Mouse (Mus musculus) stomach, embryonic 16.5 days (tissue): ENCODE measurements around the gene Tent2. TPM values are rescaled to one million over a fixed set of nuclear protein-coding genes. Genes with fewer than 3 reads are reported as not detected.
A peak's percentile ranks its signal among the peaks of the same experiment; 100 is the strongest.

ENCODE experiments used
- ATAC-seq: fragments of 200-750 bp; cut with Nextera tagmentation; 2 replicates; pipeline ENCODE4 v1.8.0; 2017; ENCODE audit warnings: moderate number of reproducible peaks, moderate TSS enrichment; ENCODE audit not compliant: insufficient read depth, low FRiP score
- H3K27ac ChIP-seq: fragments of 300-500 bp; sonication (generic); 2 replicates; pipeline ENCODE4 v1.5.1; 2014; ENCODE audit warnings: low read length
- H3K27me3 ChIP-seq: fragments of 300-500 bp; sonication (generic); 2 replicates; pipeline ENCODE4 v1.6.1; 2014; ENCODE audit warnings: low read length, control low read depth, mixed read lengths; ENCODE audit not compliant: control insufficient read depth, insufficient read depth
- H3K36me3 ChIP-seq: fragments of 300-500 bp; sonication (generic); 2 replicates; pipeline ENCODE4 v1.6.1; 2014; ENCODE audit warnings: low read length; ENCODE audit not compliant: control insufficient read depth, insufficient read depth
- H3K4me1 ChIP-seq: fragments of 300-500 bp; sonication (generic); 2 replicates; pipeline ENCODE4 v1.6.1; 2014; ENCODE audit warnings: low read length, control low read depth, mixed read lengths; ENCODE audit not compliant: control insufficient read depth, insufficient read depth
- H3K4me2 ChIP-seq: fragments of 300-500 bp; sonication (generic); 2 replicates; pipeline ENCODE4 v1.6.1; 2014; ENCODE audit warnings: low read depth, low read length, mixed read lengths
- H3K4me3 ChIP-seq: fragments of 300-500 bp; sonication (generic); replicated peaks from 2 replicates; pipeline ENCODE4 v1.5.1; 2014; ENCODE audit warnings: mild to moderate bottlenecking, low read length
- H3K9ac ChIP-seq: fragments of 300-500 bp; sonication (generic); 2 replicates; pipeline ENCODE4 v1.6.1; 2014; ENCODE audit warnings: low read length
- H3K9me3 ChIP-seq: fragments of 300-500 bp; sonication (generic); replicated peaks from 2 replicates; pipeline ENCODE4 v1.6.1; 2016; ENCODE audit warnings: low read length, control low read depth; ENCODE audit not compliant: control insufficient read depth
- WGBS: fragments of 180-500 bp; shearing (Covaris S2); extraction: QIAGEN DNeasy Blood & Tissue Kit; methylation state at CpG from one replicate; pipeline ENCODE4 v1.1.7; 2014; 5-methylcytosine and 5-hydroxymethylcytosine counted together
- polyA plus RNA-seq: library from polyadenylated mRNA; unstranded; fragments of >200 nt; fragmentation: Nextera tagmentation; extraction: Ambion mirVana; gene quantifications from 2 replicates; pipeline ENCODE4 v1.2.1, GENCODE M21; 2015

Tent2 gene
- polyA plus RNA-seq, 1 experiment from 2014 or later = 48.6 TPM

GRCm38 (mm10) chr13:93162456-93162855 lies 29.7 kb downstream of the Tent2 start:
- Histone ChIP-seq H3K4me1 (no peaks in the 10 kb centered on the region), H3K36me3 (peaks cover 10% of the 10 kb centered on the region), H3K4me3 (no peak overlapping the region), H3K4me2 (no peak overlapping the region), H3K27ac (no peak overlapping the region), H3K27me3 (no peaks in the 10 kb centered on the region), H3K9me3 (no peaks in the 10 kb centered on the region), H3K9ac (no peak overlapping the region)
- no peak for ATAC-seq

GRCm38 (mm10) chr13:93158261-93158660 lies 33.9 kb downstream of the Tent2 start:
- Histone ChIP-seq H3K27ac (no peak overlapping the region), H3K4me2 (no peak overlapping the region), H3K4me3 (no peak overlapping the region), H3K36me3 (peaks cover 9% of the 10 kb centered on the region), H3K9ac (no peak overlapping the region), H3K9me3 (no peaks in the 10 kb centered on the region), H3K27me3 (no peaks in the 10 kb centered on the region), H3K4me1 (no peaks in the 10 kb centered on the region)
- no peak for ATAC-seq
- 91% methylated on average over 6 of the region's 6 CpGs for WGBS

- no peak overlapping the region for H3K27ac ChIP-seq
- WGBS = 81% methylated on average over 1 of the region's 1 CpGs
- 0 out of 2 replicates have a peak, but pooled peaks cover 4% of the 10 kb centered on the region for H3K36me3 ChIP-seq
- no peaks in the 10 kb centered on the region for H3K9me3 ChIP-seq
- no peaks in the 10 kb centered on the region for H3K27me3 ChIP-seq
- H3K4me3 ChIP-seq = no peak overlapping the region
- H3K4me2 ChIP-seq = no peak overlapping the region
- no peak overlapping the region for H3K9ac ChIP-seq
- no peak for ATAC-seq
- no peaks in the 10 kb centered on the region for H3K4me1 ChIP-seq
Measured at GRCm38 (mm10) chr13:93153280-93153679, 38.9 kb downstream of the Tent2 start.

- 2% methylated on average over 44 of the region's 45 CpGs for WGBS
- Histone ChIP-seq H3K4me3 (peak within 1 kb of the TSS; percentile 64), H3K4me2 (peak within 1 kb of the TSS; percentile 98), H3K9ac (peak within 1 kb of the TSS; percentile 76), H3K4me1 (peaks cover 15% of the 10 kb centered on the region), H3K36me3 (no peaks in the 10 kb centered on the region), H3K27me3 (no peaks in the 10 kb centered on the region), H3K27ac (peak within 1 kb of the TSS; percentile 81), H3K9me3 (no peaks in the 10 kb centered on the region)
- peak; percentile 92 for ATAC-seq
Measured at GRCm38 (mm10) chr13:93144336-93145167, 47.6 kb downstream of the Tent2 start, which contains the start of gene Cmya5. Cmya5 (minus strand) TSS chr13:93144724.

GRCm38 (mm10) chr13:93143819-93144283 lies 48.3 kb downstream of the Tent2 start:
- peak overlapping the region; percentile 98 for H3K4me2 ChIP-seq
- H3K4me1 ChIP-seq = peaks cover 15% of the 10 kb centered on the region
- ATAC-seq = peak; percentile 65; the same call in 1 of the 2 replicates
- H3K27ac ChIP-seq = peak overlapping the region; percentile 81
- WGBS = 11% methylated on average over 11 of the region's 11 CpGs
- no peaks in the 10 kb centered on the region for H3K36me3 ChIP-seq
- H3K27me3 ChIP-seq = no peaks in the 10 kb centered on the region
- H3K9ac ChIP-seq = peak overlapping the region; percentile 76
- no peaks in the 10 kb centered on the region for H3K9me3 ChIP-seq
- H3K4me3 ChIP-seq = peak overlapping the region; percentile 64

- H3K4me3 ChIP-seq = no peak overlapping the region
- H3K36me3 ChIP-seq = no peaks in the 10 kb centered on the region
- peaks cover 15% of the 10 kb centered on the region for H3K4me1 ChIP-seq
- H3K9me3 ChIP-seq = no peaks in the 10 kb centered on the region
- no peak for ATAC-seq
- WGBS = 94% methylated on average over 6 of the region's 6 CpGs
- H3K27me3 ChIP-seq = no peaks in the 10 kb centered on the region
- H3K4me2 ChIP-seq = no peak overlapping the region
- H3K9ac ChIP-seq = no peak overlapping the region
- H3K27ac ChIP-seq = no peak overlapping the region
Measured at GRCm38 (mm10) chr13:93141184-93141583, 51.0 kb downstream of the Tent2 start.

GRCm38 (mm10) chr13:93138059-93138458 lies 54.1 kb downstream of the Tent2 start:
- no peak overlapping the region for H3K27ac ChIP-seq
- ATAC-seq = no peak

GRCm38 (mm10) chr13:93137098-93137497 lies 55.1 kb downstream of the Tent2 start:
- 92% methylated on average over 7 of the region's 7 CpGs for WGBS
- Histone ChIP-seq H3K9ac (no peak overlapping the region), H3K9me3 (no peaks in the 10 kb centered on the region), H3K27ac (no peak overlapping the region), H3K27me3 (no peaks in the 10 kb centered on the region), H3K36me3 (no peaks in the 10 kb centered on the region), H3K4me1 (no peaks in the 10 kb centered on the region), H3K4me2 (no peak overlapping the region), H3K4me3 (no peak overlapping the region)
- no peak for ATAC-seq

More at GRCm38 (mm10) chr13:93138059-93138458, 54.1 kb downstream of the Tent2 start:
- H3K4me1 ChIP-seq = no peaks in the 10 kb centered on the region
- no peak overlapping the region for H3K4me3 ChIP-seq
- no peak overlapping the region for H3K9ac ChIP-seq
- no peaks in the 10 kb centered on the region for H3K36me3 ChIP-seq
- H3K9me3 ChIP-seq = no peaks in the 10 kb centered on the region
- no peak overlapping the region for H3K4me2 ChIP-seq
- H3K27me3 ChIP-seq = no peaks in the 10 kb centered on the region
- 21% methylated on average over 1 of the region's 1 CpGs for WGBS

- no peaks in the 10 kb centered on the region for H3K4me1 ChIP-seq
- H3K27ac ChIP-seq = no peak overlapping the region
- no peak overlapping the region for H3K4me3 ChIP-seq
- H3K9me3 ChIP-seq = no peaks in the 10 kb centered on the region
- WGBS = 87% methylated on average over 1 of the region's 1 CpGs
- no peak for ATAC-seq
- H3K36me3 ChIP-seq = no peaks in the 10 kb centered on the region
- no peak overlapping the region for H3K4me2 ChIP-seq
- H3K27me3 ChIP-seq = no peaks in the 10 kb centered on the region
- H3K9ac ChIP-seq = no peak overlapping the region
Measured at GRCm38 (mm10) chr13:93136251-93136650, 55.9 kb downstream of the Tent2 start.
